Mouse (Mus musculus) neural tube, embryonic 15.5 days (tissue): ENCODE data around the gene Tmem130. TPM values are rescaled to one million over a fixed set of nuclear protein-coding genes. Genes with fewer than 3 reads are reported as not detected.

Source experiments
- ATAC-seq: fragments of 200-750 bp; cut with Nextera tagmentation; 2 replicates; pipeline ENCODE4 v1.8.0; 2017; ENCODE audit warnings: mild to moderate bottlenecking, moderate TSS enrichment, moderate library complexity; ENCODE audit not compliant: low FRiP score
- H3K27ac ChIP-seq: fragments of 300-500 bp; sonication (generic); replicated peaks from 2 replicates; pipeline ENCODE4 v1.5.1; 2015; ENCODE audit warnings: mild to moderate bottlenecking, inconsistent platforms
- H3K27me3 ChIP-seq: fragments of 300-500 bp; sonication (generic); replicated peaks from 2 replicates; pipeline ENCODE4 v1.6.1; 2015; ENCODE audit warnings: inconsistent platforms
- H3K36me3 ChIP-seq: fragments of 300-500 bp; sonication (generic); 2 replicates; pipeline ENCODE4 v1.6.1; 2015; ENCODE audit warnings: inconsistent platforms
- H3K4me1 ChIP-seq: fragments of 300-500 bp; sonication (generic); 2 replicates; pipeline ENCODE4 v1.6.1; 2015; ENCODE audit warnings: inconsistent platforms
- H3K4me2 ChIP-seq: fragments of 300-500 bp; sonication (generic); 2 replicates; pipeline ENCODE4 v1.6.1; 2015; ENCODE audit warnings: inconsistent platforms, mild to moderate bottlenecking, moderate library complexity
- H3K4me3 ChIP-seq: fragments of 300-500 bp; sonication (generic); replicated peaks from 2 replicates; pipeline ENCODE4 v1.5.1; 2015; ENCODE audit warnings: mild to moderate bottlenecking, inconsistent platforms
- H3K9ac ChIP-seq: fragments of 300-500 bp; sonication (generic); replicated peaks from 2 replicates; pipeline ENCODE4 v1.6.1; 2015; ENCODE audit warnings: mild to moderate bottlenecking, inconsistent platforms
- H3K9me3 ChIP-seq: fragments of 300-500 bp; sonication (generic); replicated peaks from 2 replicates; pipeline ENCODE4 v1.6.1; 2016; ENCODE audit warnings: inconsistent platforms
- WGBS: fragments of 180-500 bp; shearing (Covaris S2); methylation state at CpG from one replicate; pipeline ENCODE4 v1.1.7; 2015; ENCODE audit warnings: mixed read lengths; 5-methylcytosine and 5-hydroxymethylcytosine counted together
- polyA plus RNA-seq: library from polyadenylated mRNA; unstranded; fragments of >200 nt; fragmentation: Nextera tagmentation; extraction: Ambion mirVana; gene quantifications from 2 replicates; pipeline ENCODE4 v1.2.1, GENCODE M21; 2015

Gene Tmem130
- polyA plus RNA-seq = 359 and 415 TPM in 2 replicates

DNA sequence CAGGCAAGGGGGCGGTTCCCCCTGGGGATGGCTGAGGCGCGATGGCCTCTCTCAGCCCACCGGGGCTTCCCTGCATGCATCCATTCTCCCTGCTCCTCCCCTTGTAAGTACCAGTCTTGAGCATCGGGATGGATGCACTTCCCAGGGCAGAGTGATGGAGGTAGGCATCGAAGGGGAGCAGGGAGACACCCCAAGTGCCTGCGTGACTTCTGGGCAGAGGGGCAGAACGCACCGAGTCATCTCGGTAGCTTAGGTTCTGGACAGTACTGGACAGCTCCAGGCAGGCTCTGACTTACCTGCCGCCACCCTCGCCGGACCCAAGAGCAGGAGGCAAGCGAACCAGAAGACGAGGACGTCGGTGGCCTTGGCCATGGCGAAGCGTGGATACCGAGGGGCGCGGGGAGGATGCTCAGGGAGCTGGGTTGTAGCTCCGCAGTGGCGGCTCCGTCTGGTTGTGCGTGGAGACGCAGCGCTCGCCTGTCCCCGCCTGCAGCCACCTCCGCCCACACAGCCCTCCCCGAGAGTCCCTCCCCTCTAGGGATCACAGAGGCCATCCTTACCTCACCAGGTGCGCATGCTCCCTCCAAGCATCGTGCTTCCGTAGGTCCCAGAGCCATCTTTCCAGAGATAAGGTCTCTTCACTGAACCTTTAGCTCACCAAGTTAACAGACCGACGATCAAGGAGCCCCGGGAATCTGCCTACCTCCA is at the start of gene Tmem130:
Gene Tmem130, minus strand, starts transcription at position 658 of the 708 bp plus-strand sequence.
- Histone ChIP-seq H3K9ac (peak within 1 kb of the TSS; percentile 66), H3K4me3 (peak within 1 kb of the TSS; percentile 58), H3K9me3 (no peaks in the 10 kb centered on the region), H3K4me1 (peaks cover 31% of the 10 kb centered on the region), H3K27me3 (no peaks in the 10 kb centered on the region), H3K36me3 (no peaks in the 10 kb centered on the region), H3K27ac (peak within 1 kb of the TSS; percentile 88), H3K4me2 (peak within 1 kb of the TSS; percentile 53)
- ATAC-seq = peak; percentile 93
- WGBS = 1% methylated on average over 38 of the region's 38 CpGs

- no peaks in the 10 kb centered on the region for H3K27me3 ChIP-seq
- H3K4me2 ChIP-seq = no peak overlapping the region
- 93% methylated on average over 10 of the region's 10 CpGs for WGBS
- no peak for ATAC-seq
- H3K9me3 ChIP-seq = no peaks in the 10 kb centered on the region
- H3K9ac ChIP-seq = no peak overlapping the region
- H3K4me1 ChIP-seq = no peaks in the 10 kb centered on the region
- H3K36me3 ChIP-seq = peaks cover 99% of the 10 kb centered on the region
- H3K27ac ChIP-seq = no peak overlapping the region
- H3K4me3 ChIP-seq = no peak overlapping the region
These were observed 45.3 kb upstream of the Tmem130 start for GRCm38 (mm10) chr5:144806931-144807330.

GRCm38 (mm10) chr5:144804181-144804580 is 42.6 kb upstream of the Tmem130 start:
- H3K9me3 ChIP-seq = no peaks in the 10 kb centered on the region
- no peak overlapping the region for H3K27ac ChIP-seq
- no peak overlapping the region for H3K4me2 ChIP-seq
- H3K4me1 ChIP-seq = no peaks in the 10 kb centered on the region
- 92% methylated on average over 7 of the region's 7 CpGs for WGBS
- H3K36me3 ChIP-seq = peaks cover 100% of the 10 kb centered on the region
- H3K9ac ChIP-seq = no peak overlapping the region
- no peak for ATAC-seq
- H3K27me3 ChIP-seq = no peaks in the 10 kb centered on the region
- no peak overlapping the region for H3K4me3 ChIP-seq

GRCm38 (mm10) chr5:144803066-144803465 is 41.4 kb upstream of the Tmem130 start:
- 93% methylated on average over 8 of the region's 8 CpGs for WGBS
- Histone ChIP-seq H3K9ac (no peak overlapping the region), H3K4me2 (no peak overlapping the region), H3K9me3 (no peaks in the 10 kb centered on the region), H3K4me3 (no peak overlapping the region), H3K27me3 (no peaks in the 10 kb centered on the region), H3K27ac (no peak overlapping the region), H3K36me3 (peaks cover 100% of the 10 kb centered on the region), H3K4me1 (no peaks in the 10 kb centered on the region)
- no peak for ATAC-seq

GRCm38 (mm10) chr5:144797116-144797515 is 35.5 kb upstream of the Tmem130 start:
- Histone ChIP-seq H3K4me2 (no peak overlapping the region), H3K9me3 (no peaks in the 10 kb centered on the region), H3K4me3 (no peak overlapping the region), H3K27ac (no peak overlapping the region), H3K9ac (no peak overlapping the region), H3K4me1 (no peaks in the 10 kb centered on the region), H3K27me3 (no peaks in the 10 kb centered on the region), H3K36me3 (peaks cover 97% of the 10 kb centered on the region)
- WGBS = 96% methylated on average over 7 of the region's 7 CpGs
- ATAC-seq = no peak

DNA sequence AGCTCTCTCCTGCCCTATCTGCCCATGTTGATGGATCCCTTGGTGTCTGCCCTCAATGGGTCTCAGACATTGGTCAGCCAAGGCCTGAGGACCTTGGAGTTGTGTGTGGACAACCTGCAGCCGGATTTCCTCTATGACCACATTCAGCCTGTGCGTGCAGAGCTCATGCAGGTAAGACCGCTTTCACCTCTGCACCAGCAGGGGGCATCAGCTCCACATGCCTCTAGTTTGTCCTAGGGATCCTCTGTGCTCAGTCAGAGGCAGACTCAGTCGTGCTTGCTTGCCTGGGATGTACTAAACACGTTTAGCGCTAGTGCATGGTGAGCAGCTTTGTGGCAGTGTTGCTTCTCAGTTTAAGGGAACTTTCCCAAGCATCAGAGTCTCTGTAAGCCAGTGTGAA is 33.1 kb upstream of the Tmem130 start:
- H3K4me1 ChIP-seq = no peaks in the 10 kb centered on the region
- ATAC-seq = no peak
- no peaks in the 10 kb centered on the region for H3K9me3 ChIP-seq
- H3K9ac ChIP-seq = no peak overlapping the region
- H3K27me3 ChIP-seq = no peaks in the 10 kb centered on the region
- H3K36me3 ChIP-seq = peaks cover 97% of the 10 kb centered on the region
- H3K4me3 ChIP-seq = no peak overlapping the region
- H3K27ac ChIP-seq = no peak overlapping the region
- H3K4me2 ChIP-seq = no peak overlapping the region
- WGBS = 79% methylated on average over 6 of the region's 6 CpGs

DNA sequence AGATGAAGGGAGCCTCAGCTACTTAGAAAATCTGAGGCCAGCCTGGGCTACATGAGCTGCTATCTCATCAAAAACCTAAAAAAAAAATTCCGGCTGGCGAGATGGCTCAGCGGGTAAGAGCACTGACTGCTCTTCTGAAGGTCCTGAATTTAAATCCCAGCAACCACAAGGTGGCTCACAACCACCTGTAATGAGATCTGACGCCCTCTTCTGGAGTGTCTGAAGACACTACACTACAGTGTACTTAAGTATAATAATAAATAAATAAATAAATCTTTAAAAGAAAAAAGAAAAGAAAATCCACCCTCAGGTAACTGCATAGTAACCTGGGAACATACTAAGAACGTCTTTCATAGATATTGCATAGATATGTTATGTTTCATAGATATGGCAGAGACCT is 31.8 kb upstream of the Tmem130 start:
- Histone ChIP-seq H3K4me2 (no peak overlapping the region), H3K4me1 (no peaks in the 10 kb centered on the region), H3K4me3 (no peak overlapping the region), H3K9me3 (no peaks in the 10 kb centered on the region), H3K36me3 (peaks cover 97% of the 10 kb centered on the region), H3K9ac (no peak overlapping the region), H3K27ac (no peak overlapping the region), H3K27me3 (no peaks in the 10 kb centered on the region)
- ATAC-seq = no peak
- 91% methylated on average over 5 of the region's 5 CpGs for WGBS

DNA sequence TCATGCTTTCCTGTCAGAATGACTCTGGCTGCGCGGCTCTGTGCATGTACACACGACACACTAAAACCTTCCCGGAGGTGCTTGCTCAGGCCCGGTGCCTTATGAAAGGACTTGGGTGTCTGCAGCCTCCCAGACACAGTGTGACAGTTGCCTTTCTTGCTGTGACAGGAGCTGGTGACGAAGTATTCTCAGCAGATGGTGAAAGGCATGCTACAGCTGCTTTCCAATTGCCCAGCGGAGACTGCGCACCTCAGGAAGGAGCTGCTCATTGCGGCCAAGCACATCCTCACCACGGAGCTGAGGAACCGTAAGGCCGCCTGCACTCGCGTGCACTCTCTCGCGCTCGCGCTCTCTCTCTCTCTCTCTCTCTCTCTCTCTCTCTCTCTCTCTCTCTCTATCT is 24.8 kb upstream of the Tmem130 start:
- ATAC-seq = no peak

GRCm38 (mm10) chr5:144780654-144781053 is 19.0 kb upstream of the Tmem130 start:
- no peaks in the 10 kb centered on the region for H3K27me3 ChIP-seq
- H3K27ac ChIP-seq = no peak overlapping the region
- no peak overlapping the region for H3K4me3 ChIP-seq
- no peaks in the 10 kb centered on the region for H3K9me3 ChIP-seq
- WGBS = 88% methylated on average over 8 of the region's 8 CpGs
- no peak overlapping the region for H3K4me2 ChIP-seq
- ATAC-seq = no peak
- H3K36me3 ChIP-seq = peaks cover 94% of the 10 kb centered on the region
- H3K4me1 ChIP-seq = no peaks in the 10 kb centered on the region
- no peak overlapping the region for H3K9ac ChIP-seq

More for the DNA sequence above, 24.8 kb upstream of the Tmem130 start:
- Histone ChIP-seq H3K4me1 (no peaks in the 10 kb centered on the region), H3K27ac (no peak overlapping the region), H3K9me3 (no peaks in the 10 kb centered on the region), H3K4me3 (no peak overlapping the region), H3K36me3 (peaks cover 95% of the 10 kb centered on the region), H3K9ac (no peak overlapping the region), H3K4me2 (no peak overlapping the region), H3K27me3 (no peaks in the 10 kb centered on the region)
- WGBS = 94% methylated on average over 18 of the region's 18 CpGs

- Histone ChIP-seq H3K4me2 (no peak overlapping the region), H3K27ac (no peak overlapping the region), H3K4me3 (no peak overlapping the region), H3K4me1 (peaks cover 16% of the 10 kb centered on the region), H3K27me3 (no peaks in the 10 kb centered on the region), H3K9ac (no peak overlapping the region), H3K9me3 (no peaks in the 10 kb centered on the region), H3K36me3 (peaks cover 48% of the 10 kb centered on the region)
- WGBS = 95% methylated on average over 6 of the region's 6 CpGs
- ATAC-seq = no peak
These were observed 11.6 kb upstream of the Tmem130 start for GRCm38 (mm10) chr5:144773231-144773630.

- Histone ChIP-seq H3K27me3 (no peaks in the 10 kb centered on the region), H3K36me3 (peaks cover 23% of the 10 kb centered on the region), H3K4me1 (peaks cover 16% of the 10 kb centered on the region), H3K4me2 (peak overlapping the region; percentile 77), H3K9me3 (no peaks in the 10 kb centered on the region), H3K9ac (peak overlapping the region; percentile 82), H3K4me3 (peak overlapping the region; percentile 92), H3K27ac (peak overlapping the region; percentile 99)
- ATAC-seq = peak; percentile 8; the same call in 1 of the 2 replicates
- 37% methylated on average over 8 of the region's 8 CpGs for WGBS
These were observed 7.5 kb upstream of the Tmem130 start for GRCm38 (mm10) chr5:144769067-144769482.
